Mouse (Mus musculus) ovary, postnatal 10 days (tissue): Measurements from ENCODE around the gene Pola1.

Source experiments
- DNase-seq: peaks from one replicate; pipeline ENCODE4 v3.0.0; 2022; ENCODE audit warnings: low spot score

Gene Pola1

GRCm38 (mm10) chrX:93631657-93632449 lies at the start of gene Pola1:
Pola1 (minus strand) TSS chrX:93632155.
- DNase-seq: peak; percentile 38

- no peak for DNase-seq
These were observed 44.3 kb upstream of the Pola1 start for GRCm38 (mm10) chrX:93676228-93676627.

- peak; percentile 13 for DNase-seq
These were observed 43.2 kb upstream of the Pola1 start for GRCm38 (mm10) chrX:93674836-93675795.

- no peak for DNase-seq
These were observed 42.5 kb upstream of the Pola1 start for GRCm38 (mm10) chrX:93674432-93674831.

GRCm38 (mm10) chrX:93664787-93665186 lies 32.8 kb upstream of the Pola1 start:
- DNase-seq: no peak

- DNase-seq: no peak
These were observed 32.1 kb upstream of the Pola1 start for GRCm38 (mm10) chrX:93663919-93664586.

GRCm38 (mm10) chrX:93655153-93655552 lies 23.2 kb upstream of the Pola1 start:
- DNase-seq: no peak

GRCm38 (mm10) chrX:93654218-93655002 lies 22.5 kb upstream of the Pola1 start, which contains the start of gene Pcyt1b:
Pcyt1b (plus strand) TSS chrX:93654863.
- no peak for DNase-seq

GRCm38 (mm10) chrX:93650738-93651137 lies 18.8 kb upstream of the Pola1 start:
- DNase-seq: no peak

- DNase-seq: no peak
These were observed 12.1 kb upstream of the Pola1 start for GRCm38 (mm10) chrX:93644022-93644421.

GRCm38 (mm10) chrX:93643600-93643999 lies 11.6 kb upstream of the Pola1 start:
- no peak for DNase-seq

- DNase-seq: no peak
These were observed 3.0 kb upstream of the Pola1 start for GRCm38 (mm10) chrX:93634861-93635375.

GRCm38 (mm10) chrX:93630256-93630655 lies 1.7 kb downstream of the Pola1 start:
- no peak for DNase-seq

GRCm38 (mm10) chrX:93602214-93602613 lies 29.7 kb downstream of the Pola1 start:
- no peak for DNase-seq

- no peak for DNase-seq
These were observed 37.7 kb downstream of the Pola1 start for GRCm38 (mm10) chrX:93594283-93594682.

GRCm38 (mm10) chrX:93580931-93581330 lies 51.0 kb downstream of the Pola1 start:
- DNase-seq: no peak

GRCm38 (mm10) chrX:93557171-93557570 lies 74.8 kb downstream of the Pola1 start:
- no peak for DNase-seq

- no peak for DNase-seq
These were observed 92.2 kb downstream of the Pola1 start for GRCm38 (mm10) chrX:93539779-93540178.

GRCm38 (mm10) chrX:93502865-93503353 lies 129.0 kb downstream of the Pola1 start:
- no peak for DNase-seq

GRCm38 (mm10) chrX:93497597-93497996 lies 134.4 kb downstream of the Pola1 start:
- DNase-seq: no peak

GRCm38 (mm10) chrX:93465711-93466110 lies 166.2 kb downstream of the Pola1 start:
- DNase-seq: no peak
